Mouse (Mus musculus) CD4-positive, CD25-positive, alpha-beta regulatory T cell, adult 2 months (primary cell): ENCODE results near the gene Slc19a1.

Source experiments
- DNase-seq: peaks from one replicate; pipeline ENCODE4 v3.0.0-alpha.2; 2012; ENCODE audit warnings: low read depth, low spot score

Gene Slc19a1

DNA sequence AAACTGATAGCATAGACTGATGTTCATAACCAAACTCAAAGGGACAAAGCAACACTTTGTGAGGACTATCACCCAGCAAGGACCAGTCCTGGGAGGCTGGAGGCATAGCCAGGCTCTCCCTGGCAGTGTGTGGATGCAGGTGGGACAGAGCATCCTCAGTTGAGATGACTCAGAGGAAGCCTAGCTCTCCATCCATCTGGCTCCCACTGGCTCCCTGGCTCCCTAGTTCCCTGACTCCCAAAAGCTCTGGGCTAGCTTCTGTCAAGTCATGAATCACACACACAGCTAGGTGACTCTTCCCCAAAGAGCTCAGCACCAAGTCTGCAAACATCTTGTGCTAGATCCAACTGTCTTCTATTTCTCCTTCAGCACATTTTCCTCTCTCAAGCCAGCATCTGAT lies 61.8 kb downstream of the Slc19a1 start:
- no peak for DNase-seq

DNA sequence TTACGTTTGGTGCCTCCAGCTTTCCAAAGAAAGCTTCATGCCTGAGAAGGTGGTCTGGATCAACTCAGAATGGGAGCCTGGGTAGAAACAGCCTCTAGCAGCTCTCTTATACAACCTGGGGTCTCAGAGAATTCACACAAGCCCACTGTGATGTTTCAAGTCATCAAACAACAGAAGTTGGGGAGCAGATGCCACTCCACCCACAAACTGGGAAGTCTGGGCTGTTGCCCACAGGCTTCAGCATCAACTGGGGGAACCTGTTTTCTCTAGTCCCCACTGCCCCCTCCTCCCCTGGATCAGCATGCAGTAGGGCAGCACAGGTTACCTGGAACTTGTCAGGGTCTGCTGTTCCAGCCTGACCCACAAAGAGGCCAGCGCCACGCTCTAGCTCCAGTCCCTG lies 63.6 kb downstream of the Slc19a1 start:
- DNase-seq: no peak

DNA sequence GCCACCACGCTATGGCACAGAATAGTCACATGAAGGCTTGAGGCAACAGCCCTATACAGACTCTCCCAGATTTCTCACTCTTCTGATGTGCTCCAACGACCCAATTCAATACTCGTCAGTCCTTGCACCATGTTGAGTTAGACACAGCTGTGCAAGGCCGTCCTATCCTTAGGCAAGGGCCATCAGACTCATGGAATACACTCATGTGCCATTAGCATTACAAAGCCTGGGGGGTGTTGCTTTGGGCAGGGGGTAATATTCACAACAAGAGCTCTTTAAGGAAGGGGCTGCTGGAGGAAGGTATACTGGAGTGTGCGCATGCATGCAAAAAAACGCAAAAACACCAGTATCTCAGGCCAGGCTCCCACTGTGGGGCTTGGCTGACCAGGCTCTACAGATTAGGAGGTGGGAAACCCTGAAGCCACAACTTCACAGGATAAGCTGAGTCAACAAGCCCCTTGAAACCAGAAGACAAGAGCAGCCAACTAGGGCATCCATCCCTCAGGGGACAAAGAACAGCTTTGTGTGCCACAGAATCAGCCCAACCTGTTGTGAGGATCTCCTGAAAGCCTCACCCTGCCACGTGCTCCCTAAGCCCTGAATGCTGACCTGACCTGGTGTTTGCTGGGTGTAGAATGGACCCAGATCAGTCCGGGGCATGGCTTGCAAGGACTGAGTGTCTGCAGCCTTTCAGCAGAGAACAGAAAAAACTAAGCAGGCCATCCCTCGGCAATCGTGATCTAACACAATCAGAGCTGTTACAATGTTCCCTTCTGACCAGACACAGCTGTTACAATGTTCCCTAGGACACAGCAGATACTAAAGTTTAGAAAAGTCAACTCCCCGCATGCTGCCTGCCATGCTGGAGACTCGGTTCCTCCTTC lies 65.2 kb downstream of the Slc19a1 start:
- DNase-seq: no peak

DNA sequence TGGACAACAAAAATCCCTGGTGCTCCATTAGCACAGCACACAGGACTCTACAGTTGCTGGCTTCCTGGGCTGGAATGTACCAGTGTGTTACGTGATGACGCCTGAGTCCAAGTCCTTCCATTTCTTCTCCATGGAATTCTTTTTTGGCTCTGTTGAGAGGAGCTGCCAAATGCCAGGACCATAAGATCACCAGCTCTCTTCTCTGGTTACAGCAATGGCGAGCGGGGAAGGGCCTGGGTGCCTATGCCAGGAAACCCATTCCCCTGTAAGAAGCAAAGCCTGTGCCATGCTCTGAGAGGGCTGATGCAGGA lies 65.8 kb downstream of the Slc19a1 start:
- no peak for DNase-seq

DNA sequence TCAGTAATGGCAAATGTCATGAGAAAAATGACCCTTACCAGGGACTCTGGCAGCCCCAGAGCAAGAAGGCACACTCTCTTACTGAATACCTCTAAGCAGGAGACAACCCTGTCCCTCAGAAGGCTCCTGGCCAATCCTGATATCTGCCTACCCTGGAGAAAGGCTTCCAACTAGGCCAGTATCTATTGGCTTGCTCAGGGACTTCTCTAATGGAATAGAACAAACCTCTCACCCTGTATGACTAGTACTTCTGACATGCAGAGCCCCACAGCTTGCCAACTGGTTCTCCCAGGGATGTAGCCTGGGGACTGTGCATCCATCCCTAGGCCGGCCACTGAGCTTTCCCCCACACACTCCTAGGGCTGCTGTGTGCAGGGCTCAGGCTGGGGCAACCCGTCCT lies 66.6 kb downstream of the Slc19a1 start:
- no peak for DNase-seq

DNA sequence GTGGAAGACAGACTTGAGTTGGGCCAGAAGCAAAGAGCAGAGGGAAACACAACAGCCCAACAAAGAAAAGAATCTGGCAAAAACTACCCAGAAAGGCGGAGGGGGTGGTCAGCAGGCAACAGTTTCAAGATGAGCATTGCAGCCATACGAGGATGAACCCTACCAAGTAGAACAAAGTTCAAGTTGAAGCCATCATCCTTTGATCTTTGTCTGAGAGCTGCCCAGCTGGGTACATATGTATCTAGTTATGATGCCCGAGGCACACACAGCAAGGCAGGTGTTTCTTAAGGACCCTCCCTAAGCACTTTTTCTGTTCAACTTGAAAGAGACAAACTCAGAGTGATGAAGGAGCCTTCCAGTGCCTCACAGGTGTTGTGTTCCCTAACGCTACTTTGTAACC lies 67.7 kb downstream of the Slc19a1 start:
- no peak for DNase-seq

DNA sequence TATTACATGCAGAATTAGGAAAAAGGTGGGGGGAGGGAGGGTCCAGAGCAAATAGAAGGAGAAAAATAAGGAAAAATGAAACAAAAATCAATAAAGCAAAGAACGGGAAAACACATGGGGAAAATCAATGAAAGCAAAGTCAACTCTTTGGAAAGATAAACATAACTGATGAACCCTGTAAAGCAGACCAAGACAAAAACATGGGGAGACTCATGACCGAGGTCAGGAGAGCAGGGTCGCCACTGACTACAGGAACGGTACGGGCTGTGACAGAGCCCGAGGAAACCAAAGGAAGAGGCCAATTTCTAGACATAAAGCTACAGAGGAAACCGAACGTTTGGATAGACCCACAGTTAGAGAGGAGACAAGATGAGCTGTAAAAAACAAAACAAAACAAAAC lies 71.6 kb downstream of the Slc19a1 start:
- no peak for DNase-seq

DNA sequence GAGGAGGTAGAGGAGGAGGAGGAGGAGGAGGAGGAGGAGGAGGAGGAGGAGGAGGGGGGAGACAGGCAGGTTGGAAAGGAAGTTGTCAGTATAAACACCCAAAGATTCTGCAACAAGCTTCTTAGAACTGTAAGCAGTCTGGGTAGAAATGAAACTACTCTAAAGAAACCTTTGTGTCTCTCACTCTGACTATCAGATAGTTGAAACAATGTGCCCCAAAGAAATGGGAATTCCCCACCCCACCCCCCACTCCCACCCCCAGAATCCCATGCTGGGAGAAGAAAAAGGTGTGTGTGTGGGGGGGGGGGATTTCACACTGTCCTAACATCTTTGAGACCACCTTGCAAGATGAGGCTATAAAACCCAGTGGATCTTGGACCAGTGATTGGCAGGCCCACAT lies 72.3 kb downstream of the Slc19a1 start:
- no peak for DNase-seq

DNA sequence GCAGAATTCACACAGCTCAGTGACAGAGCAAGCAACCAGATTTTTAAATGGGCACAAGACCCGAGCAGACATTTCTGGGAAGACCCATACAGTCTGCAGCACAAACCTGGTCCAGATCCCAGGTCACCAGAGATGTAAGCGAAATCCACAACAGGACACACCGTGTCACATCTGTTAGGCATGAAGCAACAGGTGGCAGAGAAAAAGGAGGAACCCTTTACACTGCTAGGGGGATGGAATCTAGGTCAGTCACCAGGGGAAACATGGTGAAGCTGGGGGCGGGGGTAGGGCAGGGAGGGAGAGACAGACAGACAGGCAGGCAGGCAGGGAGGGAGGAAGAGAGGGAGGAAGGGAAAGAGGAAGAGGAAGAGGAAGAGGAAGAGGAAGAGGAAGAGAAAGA lies 76.1 kb downstream of the Slc19a1 start:
- no peak for DNase-seq

DNA sequence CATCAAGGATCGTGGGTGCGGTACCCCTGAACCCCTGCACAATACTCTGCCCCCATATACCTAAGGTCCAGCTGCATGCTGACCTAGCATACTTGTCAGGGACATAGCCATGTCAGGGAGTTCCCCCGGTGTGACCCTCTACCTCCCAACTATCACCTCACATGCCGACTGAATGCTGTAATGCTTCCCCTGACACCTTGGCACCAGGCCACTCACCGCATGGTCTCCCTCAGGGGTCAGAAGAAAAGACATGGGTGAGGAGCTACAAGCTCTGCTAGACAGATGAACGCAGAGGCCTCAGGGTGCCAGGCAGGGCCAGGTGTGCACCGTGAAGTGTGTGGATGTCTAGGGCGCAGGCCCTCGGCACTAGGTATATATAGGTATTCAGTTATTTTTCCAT lies 78.0 kb downstream of the Slc19a1 start:
- no peak for DNase-seq
